In genomic region chr8:45760622-45761021, GRCm38 (mm10) we compare ENCODE assay signal across 11 mouse cellular contexts.
"Had no signal": no experiment of that assay in that cellular context is flagged by ENCODE, and none has a peak within 500 bp of the region (broad histone marks: within the 10 kb centered on the region; RNA-seq: fewer than 3 reads in every experiment).

No protein-coding gene starts in this region.

- ATAC-seq: liver, postnatal 0 days; midbrain, embryonic 13.5 days had no signal

- H3K4me2 ChIP-seq: liver, embryonic 13.5 days; midbrain, embryonic 13.5 days had no signal

- H3K4me1 ChIP-seq: liver, embryonic 13.5 days had no signal

- DNase-seq: kidney, adult 11 months; kidney, adult 9 months; kidney, postnatal 14 days; liver; liver, embryonic 13.5 days; liver, postnatal 0 days; lung, postnatal 36 days; right cerebral cortex, postnatal 14 days; thymus, postnatal 4 days had no signal

- H3K9me3 ChIP-seq: liver, embryonic 13.5 days; midbrain, embryonic 13.5 days had no signal

- H3K36me3 ChIP-seq: liver, embryonic 13.5 days had no signal

- H3K9ac ChIP-seq: liver, embryonic 13.5 days; liver, postnatal 0 days; midbrain, embryonic 13.5 days had no signal

- H3K27ac ChIP-seq: left cerebral cortex, adult 2 months; liver, embryonic 13.5 days; midbrain, embryonic 13.5 days had no signal

- H3K27me3 ChIP-seq: liver, embryonic 13.5 days; midbrain, embryonic 13.5 days had no signal

- H3K4me3 ChIP-seq: left cerebral cortex, adult 2 months; liver, embryonic 13.5 days; midbrain, embryonic 13.5 days had no signal
